Mouse (Mus musculus) granulocyte monocyte progenitor cell, adult 5-6 weeks (primary cell): ENCODE data around the gene Srsf7. TPM values are rescaled to one million over a fixed set of nuclear protein-coding genes. Genes with fewer than 3 reads are reported as not detected.
"Not testable (repeated sequence)": the region's sequence is repeated elsewhere in the genome, so short reads cannot be mapped to it uniquely, and the experiment has no call there.

Source experiments
- ATAC-seq: replicated peaks from 2 replicates; pipeline ENCODE4 v1.8.0; 2016; ENCODE audit warnings: mild to moderate bottlenecking, moderate TSS enrichment, inconsistent platforms; ENCODE audit not compliant: poor library complexity, severe bottlenecking
- total RNA-seq, 2 experiments: library from RNA; stranded (forward) in 1 of 2; stranded (reverse) in 1 of 2; fragments of 200-712, 200-1000 nt in 1 of 2; fragments of >200 nt in 1 of 2; fragmentation: Nextera tagmentation in 1 of 2; gene quantifications; 2 replicates each; pipeline ENCODE4 v1.2.3; 2014 to 2017

Gene Srsf7
- 481 and 582 TPM in 2 replicates for total RNA-seq (2014; fragmentation: Nextera tagmentation)
- 445 and 565 TPM in 2 replicates for total RNA-seq (2017)

DNA sequence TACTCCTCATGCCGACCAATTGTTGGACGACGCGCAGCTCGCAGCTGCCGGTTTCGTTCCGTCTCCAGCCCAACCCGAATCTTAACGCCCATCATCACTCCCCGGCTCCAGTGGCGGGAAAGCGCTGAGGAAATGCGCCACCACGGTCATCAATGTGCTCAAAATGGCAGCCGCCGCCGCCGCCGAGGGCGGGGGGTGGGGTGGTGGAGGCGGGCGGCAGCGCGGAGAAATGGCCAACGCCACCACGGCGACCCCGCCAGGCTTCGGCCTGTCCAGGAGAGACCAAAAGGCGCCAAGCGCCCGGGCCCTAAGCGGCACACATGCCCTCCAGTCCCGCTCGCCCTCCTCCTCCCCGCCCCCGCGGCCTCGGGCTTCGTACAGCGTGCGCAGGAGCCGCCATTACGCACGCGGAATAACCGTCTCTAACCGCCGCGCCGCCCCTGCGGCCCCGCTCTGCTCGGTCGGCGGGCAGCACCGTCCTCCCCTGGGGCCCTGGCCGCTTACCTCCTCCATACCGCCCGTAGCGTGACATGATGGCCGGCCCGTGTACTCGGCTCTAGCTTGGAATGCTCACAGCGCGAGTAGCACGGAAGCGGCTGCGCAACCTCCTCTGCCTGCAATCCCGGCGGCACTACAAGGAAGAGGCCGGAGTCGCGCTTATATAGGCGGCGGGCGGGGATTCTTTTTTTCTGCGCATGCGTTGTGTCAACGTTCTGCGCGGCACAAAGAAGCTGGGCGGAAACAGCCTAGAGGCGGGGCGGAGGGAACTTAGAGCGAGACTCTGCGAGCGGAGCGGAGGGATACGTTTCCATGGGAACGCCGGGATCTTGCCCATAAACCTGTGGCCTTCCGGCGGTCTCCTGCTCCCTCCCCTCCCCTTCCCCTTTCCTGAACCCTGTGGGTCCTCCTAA lies at the start of gene Srsf7, which contains the start of gene Ttc39d:
Gene Srsf7, minus strand, starts transcription at position 637 of the 911 bp plus-strand sequence.
Gene Ttc39d, plus strand, starts transcription at position 790 of the 911 bp plus-strand sequence.
- ATAC-seq: peak; percentile 81

DNA sequence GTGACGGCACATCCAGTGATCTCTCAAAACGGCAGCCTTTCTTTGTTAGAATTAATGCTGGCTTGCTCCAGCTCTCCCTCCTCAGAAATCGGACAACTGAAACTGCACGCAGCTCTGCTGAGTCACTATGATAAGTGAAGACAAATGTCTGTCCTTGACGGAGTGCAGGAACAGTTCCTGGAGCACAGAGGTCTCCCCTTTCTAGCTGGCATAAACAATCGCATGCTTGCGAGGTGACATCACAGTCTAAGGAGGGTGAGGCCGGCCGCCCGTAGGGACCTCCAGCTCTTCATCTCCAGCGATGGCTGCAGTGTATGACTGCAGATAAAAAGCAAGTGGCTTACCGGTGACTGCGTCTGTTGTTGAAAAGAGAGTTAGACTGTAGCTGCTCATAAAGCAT lies 48.1 kb upstream of the Srsf7 start:
- no peak for ATAC-seq

DNA sequence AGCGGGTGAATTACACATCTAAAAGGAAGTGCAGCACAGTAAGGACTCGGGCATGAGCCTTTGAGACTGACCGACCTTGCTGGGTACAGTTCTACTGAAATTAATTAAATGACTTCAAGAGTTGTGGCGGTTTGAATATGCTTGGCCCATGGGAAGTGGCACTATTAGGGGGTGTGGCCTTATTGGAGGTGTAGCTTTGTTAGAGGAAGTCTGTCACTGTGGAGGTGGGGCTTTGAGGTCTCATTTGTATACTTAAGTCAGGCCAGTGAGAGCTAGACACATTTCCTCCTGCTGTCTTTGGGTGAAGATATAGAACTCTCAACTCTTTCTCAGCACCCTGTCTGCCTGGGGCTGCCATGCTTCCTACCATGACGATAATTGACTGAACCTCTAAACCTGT lies 47.3 kb upstream of the Srsf7 start:
- no peak for ATAC-seq

DNA sequence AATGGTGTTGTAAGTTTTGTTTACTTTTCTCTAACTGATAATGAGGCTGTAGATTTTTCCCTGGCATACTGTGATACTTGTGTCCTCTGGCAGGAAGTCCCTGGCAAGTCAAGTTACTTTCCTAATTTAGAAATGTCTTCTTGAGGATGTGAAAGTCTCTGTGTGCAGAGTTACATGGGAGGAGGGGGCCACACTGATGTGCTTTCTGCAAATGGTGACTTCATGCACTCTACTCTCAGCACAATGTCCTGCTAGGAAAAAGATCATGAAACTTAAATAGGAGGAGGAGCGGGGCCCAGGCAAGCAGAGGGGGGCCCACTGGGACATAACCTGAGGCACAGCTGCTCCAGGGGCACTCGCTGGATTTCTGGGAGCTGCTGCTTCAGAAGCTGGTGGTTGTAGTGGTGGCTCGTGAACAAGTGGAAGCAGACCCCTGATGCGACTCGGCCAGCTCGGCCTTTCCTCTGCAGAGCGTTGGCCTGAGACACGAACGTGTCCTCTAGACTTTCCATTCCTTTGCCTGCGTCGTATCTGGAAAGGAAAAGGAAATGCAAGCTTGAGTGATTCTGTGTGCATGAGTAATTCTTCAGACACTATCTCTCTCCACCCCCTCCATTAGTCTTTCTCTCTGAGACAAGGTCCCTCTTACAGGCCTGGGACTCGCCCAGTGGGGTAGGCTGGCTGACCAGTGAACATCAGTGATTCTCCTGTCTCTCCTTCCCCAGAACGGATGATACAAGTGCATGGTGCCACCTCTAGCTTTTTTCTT lies 45.8 kb upstream of the Srsf7 start:
- peak; percentile 87 for ATAC-seq

DNA sequence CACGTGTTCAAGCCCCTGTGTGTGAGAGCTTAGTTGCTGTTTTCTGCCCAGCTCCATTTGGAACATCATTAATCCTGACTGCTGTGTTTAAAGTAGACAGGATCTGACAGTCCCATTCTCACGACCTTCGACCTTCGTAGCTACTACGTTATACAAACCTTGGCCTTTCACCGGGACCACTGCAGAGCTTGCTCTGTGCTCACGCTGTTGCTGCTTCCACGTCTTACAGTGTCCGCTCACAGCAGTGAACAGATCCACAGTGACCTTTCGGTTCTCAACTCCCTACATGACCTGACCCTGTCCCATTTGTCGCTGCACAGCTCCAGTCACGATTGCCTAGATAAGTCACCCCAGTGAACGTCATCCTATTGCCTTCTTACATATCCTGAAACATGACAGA lies 36.0 kb upstream of the Srsf7 start:
- no peak for ATAC-seq

DNA sequence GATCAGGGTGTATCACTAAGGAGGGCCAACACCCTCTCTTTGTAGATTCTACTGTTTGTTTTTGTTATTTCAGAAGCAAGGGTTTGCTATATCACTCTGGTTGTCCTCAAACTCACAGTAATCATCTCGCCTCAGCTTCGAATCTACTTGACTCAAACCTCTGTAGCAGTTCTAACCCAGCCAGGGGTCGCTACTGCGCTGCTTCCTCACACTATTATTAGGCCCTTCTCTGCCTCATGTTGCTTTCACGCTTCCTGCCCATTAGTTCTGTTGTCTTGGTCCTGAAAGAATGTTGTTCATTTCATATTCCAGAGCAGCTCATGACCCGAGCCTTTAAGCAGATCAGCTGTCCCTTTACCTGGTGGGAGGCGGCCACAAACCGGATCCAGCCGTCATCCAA lies 34.5 kb upstream of the Srsf7 start:
- no peak for ATAC-seq

DNA sequence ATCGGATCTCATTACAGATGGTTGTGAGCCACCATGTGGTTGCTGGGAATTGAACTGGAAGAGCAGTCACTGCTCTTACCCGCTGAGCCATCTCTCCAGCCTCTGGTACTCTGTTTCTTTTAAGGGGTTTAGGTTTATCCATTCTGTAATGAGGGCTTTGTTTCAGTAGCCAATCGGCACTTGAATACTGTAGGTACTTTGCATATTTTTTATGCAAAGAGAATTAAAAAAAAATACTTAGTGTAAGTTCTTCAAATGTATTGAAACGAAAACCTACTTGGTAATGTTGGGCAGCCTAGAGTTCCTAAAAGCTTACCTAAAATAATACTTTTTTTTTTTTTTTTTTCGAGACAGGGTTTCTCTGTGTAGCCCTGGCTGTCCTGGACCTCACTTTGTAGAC lies 30.4 kb upstream of the Srsf7 start:
- ATAC-seq: no peak

DNA sequence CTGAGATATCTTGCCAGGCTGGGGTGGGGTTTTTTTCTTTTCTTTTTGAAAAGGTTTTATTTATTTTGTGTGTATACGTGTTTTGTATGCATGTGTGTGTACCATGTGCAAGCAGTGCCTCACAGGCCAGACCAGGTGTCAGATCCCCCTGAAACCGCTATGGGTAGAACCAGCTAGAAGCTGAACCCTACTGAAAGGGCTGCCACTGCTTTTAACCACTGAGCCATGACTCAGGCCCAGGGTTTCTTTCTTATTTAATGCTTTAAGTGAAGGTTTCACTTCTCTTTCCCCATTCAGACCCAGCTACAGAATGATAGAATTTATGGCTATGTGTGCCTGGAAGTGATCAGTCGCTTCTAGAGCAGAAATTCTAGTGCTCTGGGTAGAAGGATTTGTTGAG lies 29.7 kb upstream of the Srsf7 start:
- ATAC-seq: peak; percentile 97

DNA sequence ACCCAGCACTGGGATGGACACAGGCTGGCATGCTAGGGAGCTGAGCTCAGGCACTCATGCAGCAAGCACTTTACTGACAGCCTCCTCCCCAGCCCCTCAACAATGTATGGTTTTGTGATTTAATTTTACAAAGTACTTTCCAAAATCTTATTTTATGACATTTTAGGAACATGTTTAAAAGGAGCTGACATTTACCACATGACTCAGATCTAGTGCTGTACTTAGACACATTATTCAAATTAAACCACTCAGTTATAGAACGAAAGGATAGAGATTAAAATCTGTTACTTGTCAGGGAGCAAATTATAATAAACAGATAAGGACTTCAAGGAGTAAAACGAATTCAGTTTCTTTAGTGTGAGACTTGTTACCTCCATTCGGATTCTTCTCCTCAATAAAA lies 28.4 kb upstream of the Srsf7 start:
- no peak for ATAC-seq

DNA sequence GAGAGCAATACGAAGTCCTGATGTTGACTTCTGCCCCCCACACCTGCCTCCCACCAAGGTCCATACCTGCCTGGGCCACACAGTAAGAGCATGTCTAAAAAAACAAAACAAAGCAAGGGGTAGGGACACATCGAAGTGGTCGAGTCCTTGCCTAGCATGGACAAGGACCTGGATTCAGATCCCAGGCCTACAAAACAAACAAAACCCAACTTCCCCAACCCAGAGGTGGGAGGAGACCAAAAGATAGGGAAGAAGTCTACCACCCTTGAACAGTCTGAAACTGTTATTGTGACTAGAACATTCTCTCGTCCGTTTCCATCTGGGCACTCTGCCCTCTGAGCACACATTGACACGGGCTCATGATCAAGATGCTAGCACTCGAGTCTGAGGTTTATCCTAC lies 27.3 kb upstream of the Srsf7 start:
- ATAC-seq: no peak

DNA sequence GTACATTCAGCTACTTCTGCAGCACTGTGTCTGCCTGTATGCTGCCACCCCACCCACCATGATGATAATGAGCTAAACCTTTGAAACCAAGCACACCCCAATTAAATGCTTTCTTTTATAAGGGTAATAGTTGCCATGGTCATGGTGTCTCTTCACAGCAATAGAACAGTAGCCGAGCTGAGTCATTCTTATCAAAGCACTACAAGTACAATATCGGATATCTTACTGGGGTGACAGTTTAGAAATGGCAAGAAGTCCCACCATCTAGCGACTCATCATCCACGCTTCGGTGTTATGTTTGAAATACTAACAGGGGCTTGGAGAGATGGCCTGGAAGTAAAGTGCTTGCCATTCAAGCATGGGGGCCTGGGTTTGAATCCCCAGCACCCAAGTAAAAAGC lies 26.7 kb upstream of the Srsf7 start:
- no peak for ATAC-seq

DNA sequence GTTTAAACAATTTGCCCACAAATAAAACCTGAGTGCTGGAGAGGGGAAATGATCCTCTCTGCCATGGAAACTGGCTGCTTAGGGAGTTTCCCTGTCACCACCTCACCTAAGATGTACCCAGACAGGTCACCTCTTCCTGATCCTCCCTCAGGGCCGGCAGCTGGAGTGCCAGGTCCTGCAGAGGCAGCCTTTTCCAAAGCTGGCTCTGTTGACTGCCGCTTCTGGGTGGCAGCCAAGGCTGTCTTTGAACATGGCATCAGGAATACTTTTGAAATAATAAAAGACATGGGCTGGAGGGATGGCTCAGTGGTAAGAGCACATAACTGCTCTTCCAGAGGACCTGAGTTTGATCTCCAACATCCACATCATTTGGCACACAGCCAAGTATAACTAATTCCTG lies 22.3 kb upstream of the Srsf7 start:
- no peak for ATAC-seq

DNA sequence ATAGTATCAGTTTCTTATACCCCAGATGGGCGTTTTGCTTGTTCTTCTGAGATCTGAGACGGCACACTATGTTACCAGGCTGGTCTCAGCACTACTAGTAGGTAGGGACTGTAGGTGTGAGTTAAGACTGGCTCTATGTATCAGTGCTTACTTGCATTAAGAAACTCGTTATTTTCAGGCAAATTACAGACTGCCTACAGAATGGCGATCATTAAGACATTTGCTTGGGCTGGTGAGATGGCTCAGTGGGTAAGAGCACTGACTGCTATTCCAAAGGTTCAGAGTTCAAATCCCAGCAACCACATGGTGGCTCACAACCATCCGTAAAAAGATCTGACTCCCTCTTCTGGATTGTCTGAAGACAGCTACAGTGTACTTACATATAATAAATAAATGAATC lies 18.0 kb upstream of the Srsf7 start:
- ATAC-seq: not testable (repeated sequence)

DNA sequence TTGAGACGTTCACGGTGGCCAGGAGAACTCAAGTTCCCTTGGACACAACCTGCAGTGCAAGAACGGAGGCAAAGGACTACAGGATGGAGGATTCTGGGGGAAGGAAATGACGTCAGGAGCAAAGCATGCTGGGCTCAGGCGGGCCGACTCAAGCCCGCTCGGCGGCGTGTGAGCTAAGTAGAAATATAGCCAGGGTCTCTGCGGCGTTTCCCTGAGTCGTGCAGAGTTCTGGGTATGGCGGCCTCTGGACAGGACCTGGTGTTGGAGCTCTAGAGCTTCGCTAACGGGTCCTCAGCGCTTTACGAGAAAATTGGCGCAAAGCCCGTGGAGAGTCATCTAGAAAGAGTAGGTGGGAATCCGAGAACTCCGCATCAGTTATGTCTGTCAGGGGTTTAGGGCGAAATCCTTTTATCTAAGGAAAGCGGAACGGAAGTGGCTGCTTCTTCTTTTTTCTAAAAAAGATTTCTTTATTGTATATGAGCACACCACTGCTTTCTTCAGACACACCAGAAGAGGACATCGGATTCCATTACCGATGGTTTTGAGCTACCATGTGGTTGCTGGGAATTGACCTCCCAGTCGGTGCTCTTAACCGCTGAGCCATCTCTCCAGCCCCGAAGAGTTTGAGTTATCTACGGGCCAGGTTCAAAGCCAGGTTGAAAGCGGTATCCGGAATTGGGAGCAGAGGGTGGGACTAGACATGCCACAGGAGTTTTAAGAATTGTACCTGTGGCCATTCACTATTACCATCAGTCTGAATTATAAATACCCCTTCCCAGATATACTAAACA lies 17.4 kb upstream of the Srsf7 start, which contains the start of gene Gemin6:
Gene Gemin6, plus strand, starts transcription at position 116 of the 791 bp plus-strand sequence.
- ATAC-seq: peak; percentile 97

DNA sequence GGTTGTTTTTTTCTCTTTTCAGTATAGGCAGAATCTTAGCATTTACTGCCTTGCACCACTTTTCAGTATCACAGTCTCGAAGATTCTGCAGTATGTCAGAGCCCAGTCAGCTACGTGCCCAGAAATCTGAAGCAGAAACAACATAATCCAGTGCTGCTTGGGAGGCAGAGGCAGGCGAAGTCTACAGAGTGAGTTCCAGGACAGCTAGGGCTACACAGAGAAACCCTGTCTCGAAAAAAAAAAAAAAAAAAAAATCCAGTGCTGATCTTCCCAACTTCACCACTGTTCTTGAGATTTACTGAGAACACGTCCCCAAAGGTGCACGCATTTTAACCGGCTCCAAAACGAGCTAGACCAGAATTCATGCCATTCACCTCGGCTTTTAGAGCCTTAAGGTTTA lies 16.7 kb upstream of the Srsf7 start:
- peak; percentile 18; the same call in 1 of the 2 replicates for ATAC-seq

DNA sequence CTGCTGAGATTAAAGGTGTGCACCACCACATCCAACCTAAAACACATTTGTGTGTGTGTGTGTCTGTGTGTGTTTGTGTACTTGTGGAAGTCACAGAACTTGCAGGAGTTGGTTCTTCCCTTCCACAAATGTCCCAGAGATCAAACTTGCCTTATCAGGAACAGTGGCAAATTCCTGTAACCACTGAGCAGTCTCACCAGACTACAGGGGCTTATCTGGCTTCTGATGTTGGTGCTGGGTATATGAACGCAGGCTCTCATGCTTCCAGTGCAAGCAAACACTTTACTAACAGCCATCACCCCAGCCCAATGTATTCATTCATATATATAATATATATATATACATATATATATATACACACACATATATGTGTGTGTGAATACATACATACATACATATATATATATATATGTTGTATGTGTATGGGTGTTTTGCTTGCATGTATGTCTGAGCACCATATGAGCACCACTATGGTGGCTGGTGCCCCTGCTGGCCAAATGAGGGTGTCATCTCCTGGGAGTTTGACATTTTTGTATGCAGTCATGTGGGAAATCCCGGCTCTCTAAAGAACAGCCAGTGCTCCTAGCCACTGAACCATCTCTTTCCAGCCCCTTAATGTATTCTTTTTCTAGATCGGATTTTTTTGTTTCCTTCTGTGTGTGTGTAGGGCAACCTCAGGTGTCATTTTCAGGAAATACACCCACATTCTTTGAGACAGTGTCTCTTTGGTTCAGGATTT lies 15.0 kb upstream of the Srsf7 start:
- ATAC-seq: peak; percentile 39; the same call in 1 of the 2 replicates

DNA sequence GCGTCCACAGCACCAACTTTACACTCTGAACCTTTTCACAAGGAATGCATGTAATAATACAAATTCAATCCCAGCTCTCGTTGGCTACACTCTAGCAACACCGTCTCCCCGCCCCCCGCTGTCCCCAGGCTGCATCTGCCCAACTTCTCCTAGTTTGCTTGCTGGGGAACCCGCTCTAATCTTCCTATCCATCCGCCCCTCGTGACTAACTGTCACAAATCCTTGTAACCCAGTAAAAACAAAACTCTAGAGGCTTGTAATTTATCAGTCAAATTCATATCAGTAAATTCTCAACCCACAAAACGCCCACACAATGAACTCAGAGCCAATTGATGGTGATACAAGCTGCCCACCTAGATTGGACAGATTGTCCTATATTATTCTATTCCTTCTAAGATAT lies 14.1 kb upstream of the Srsf7 start:
- no peak for ATAC-seq

DNA sequence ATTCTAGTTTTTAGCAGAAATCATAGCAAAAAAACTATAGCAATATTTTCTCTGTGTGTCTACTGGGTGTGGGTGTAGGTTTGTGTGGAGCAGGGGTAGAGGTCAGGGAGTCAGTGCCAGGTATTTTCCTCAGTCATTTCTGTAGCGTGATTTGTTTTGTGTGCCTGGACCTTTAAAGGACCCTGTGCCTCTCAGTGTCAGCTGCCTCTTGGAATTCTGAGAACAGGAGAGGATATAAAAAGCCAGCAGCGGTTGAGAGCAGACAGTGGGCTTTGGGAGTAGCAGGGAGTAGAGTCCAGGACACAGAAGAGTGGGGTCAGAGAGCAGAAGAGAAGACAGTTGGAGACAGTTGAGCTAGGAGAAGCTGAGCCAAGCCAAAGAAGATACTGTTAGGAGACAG lies 13.0 kb upstream of the Srsf7 start:
- ATAC-seq: no peak

DNA sequence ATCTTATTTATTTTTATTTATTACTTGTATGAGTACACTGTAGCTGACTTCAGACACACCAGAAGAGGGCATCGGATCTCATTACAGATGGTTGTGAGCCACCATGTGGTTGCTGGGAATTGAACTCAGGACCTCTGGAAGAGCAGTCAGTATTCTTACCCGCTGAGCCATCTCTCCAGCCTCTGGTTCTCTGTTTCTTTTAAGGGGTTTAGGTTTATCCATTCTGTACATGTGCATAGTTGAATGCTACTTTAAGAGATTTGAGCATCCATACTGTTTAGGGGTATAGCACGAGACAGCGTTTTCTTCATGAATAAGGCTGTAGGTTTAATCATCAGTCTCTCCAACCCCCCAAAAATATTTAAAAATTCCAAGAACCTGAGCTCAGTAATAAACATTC lies 6.9 kb upstream of the Srsf7 start:
- not testable (repeated sequence) for ATAC-seq

DNA sequence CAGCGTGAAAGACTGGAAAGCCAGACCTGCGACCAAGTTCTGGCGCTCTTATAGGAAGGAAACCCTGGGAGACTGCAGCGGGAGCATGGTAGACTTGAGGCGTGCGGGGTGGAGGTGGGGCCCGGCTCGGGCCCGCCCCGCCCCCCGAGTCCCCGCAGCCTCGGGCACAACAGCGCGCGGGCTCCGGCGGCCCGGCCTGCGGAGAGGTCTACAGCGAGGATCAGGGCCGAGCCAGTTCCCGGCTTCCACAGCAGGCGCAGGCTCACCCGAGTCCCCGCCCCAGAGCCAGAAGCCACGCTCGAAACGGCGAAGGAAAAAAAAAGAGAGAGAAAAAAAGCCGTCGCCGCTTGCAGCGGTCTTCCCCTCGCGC lies 821 bp downstream of the Srsf7 start:
- ATAC-seq: peak; percentile 24
